Mouse (Mus musculus) midbrain, embryonic 13.5 days (tissue): Measurements from ENCODE around the gene Pik3c2b. TPM values are rescaled to one million over a fixed set of nuclear protein-coding genes. Genes with fewer than 3 reads are reported as not detected.

ENCODE experiments used
- ATAC-seq: fragments of 200-750 bp; cut with Nextera tagmentation; 2 replicates; pipeline ENCODE4 v1.8.0; 2017; ENCODE audit warnings: mild to moderate bottlenecking, moderate TSS enrichment, moderate library complexity
- H3K27ac ChIP-seq: fragments of 300-500 bp; sonication (generic); 2 replicates; pipeline ENCODE4 v1.5.1; 2015; ENCODE audit warnings: inconsistent platforms, mild to moderate bottlenecking, moderate library complexity
- H3K27me3 ChIP-seq: fragments of 300-500 bp; sonication (generic); 2 replicates; pipeline ENCODE4 v1.6.1; 2015; ENCODE audit warnings: mild to moderate bottlenecking, inconsistent platforms
- H3K36me3 ChIP-seq: fragments of 300-500 bp; sonication (generic); 2 replicates; pipeline ENCODE4 v1.6.1; 2015; ENCODE audit warnings: mild to moderate bottlenecking, inconsistent platforms
- H3K4me1 ChIP-seq: fragments of 300-500 bp; sonication (generic); replicated peaks from 2 replicates; pipeline ENCODE4 v1.6.1; 2015; ENCODE audit warnings: inconsistent platforms
- H3K4me2 ChIP-seq: fragments of 300-500 bp; sonication (generic); replicated peaks from 2 replicates; pipeline ENCODE4 v1.6.1; 2015; ENCODE audit warnings: moderate library complexity, mild to moderate bottlenecking, inconsistent platforms
- H3K4me3 ChIP-seq: fragments of 300-500 bp; sonication (generic); replicated peaks from 2 replicates; pipeline ENCODE4 v1.5.1; 2015; ENCODE audit warnings: mild to moderate bottlenecking, inconsistent platforms
- H3K9ac ChIP-seq: fragments of 300-500 bp; sonication (generic); replicated peaks from 2 replicates; pipeline ENCODE4 v1.6.1; 2015; ENCODE audit warnings: mild to moderate bottlenecking, inconsistent platforms
- H3K9me3 ChIP-seq: fragments of 300-500 bp; sonication (generic); 2 replicates; pipeline ENCODE4 v1.6.1; 2016; ENCODE audit warnings: mild to moderate bottlenecking, inconsistent platforms
- WGBS: fragments of 180-500 bp; shearing (Covaris S2); methylation state at CpG from one replicate; pipeline ENCODE4 v1.1.7; 2015; 5-methylcytosine and 5-hydroxymethylcytosine counted together
- polyA plus RNA-seq: library from polyadenylated mRNA; unstranded; fragments of >200 nt; fragmentation: Nextera tagmentation; extraction: Ambion mirVana; gene quantifications from 2 replicates; pipeline ENCODE4 v1.2.1, GENCODE M21; 2015

Pik3c2b gene
- 14.6 and 17.0 TPM in 2 replicates for polyA plus RNA-seq

GRCm38 (mm10) chr1:133045011-133045860 is at the start of gene Pik3c2b:
Pik3c2b (plus strand) TSS chr1:133045667.
- peak within 1 kb of the TSS; percentile 84 for H3K4me2 ChIP-seq
- H3K4me1 ChIP-seq = peaks cover 45% of the 10 kb centered on the region
- H3K27ac ChIP-seq = peak within 1 kb of the TSS; percentile 98
- 3% methylated on average over 15 of the region's 15 CpGs for WGBS
- no peaks in the 10 kb centered on the region for H3K9me3 ChIP-seq
- ATAC-seq = peak; percentile 15; the same call in 1 of the 2 replicates
- peak within 1 kb of the TSS; percentile 98 for H3K9ac ChIP-seq
- H3K36me3 ChIP-seq = no peaks in the 10 kb centered on the region
- no peaks in the 10 kb centered on the region for H3K27me3 ChIP-seq
- peak within 1 kb of the TSS; percentile 84 for H3K4me3 ChIP-seq

GRCm38 (mm10) chr1:133000347-133000746 is 45.1 kb upstream of the Pik3c2b start:
- 95% methylated on average over 6 of the region's 6 CpGs for WGBS
- Histone ChIP-seq H3K27ac (no peak overlapping the region), H3K36me3 (peaks cover 83% of the 10 kb centered on the region), H3K27me3 (no peaks in the 10 kb centered on the region), H3K4me2 (no peak overlapping the region), H3K9me3 (no peaks in the 10 kb centered on the region), H3K4me3 (no peak overlapping the region), H3K9ac (no peak overlapping the region), H3K4me1 (no peaks in the 10 kb centered on the region)
- no peak for ATAC-seq

- Histone ChIP-seq H3K9me3 (no peaks in the 10 kb centered on the region), H3K4me2 (no peak overlapping the region), H3K36me3 (peaks cover 56% of the 10 kb centered on the region), H3K4me1 (no peaks in the 10 kb centered on the region), H3K27ac (no peak overlapping the region), H3K9ac (no peak overlapping the region), H3K27me3 (no peaks in the 10 kb centered on the region), H3K4me3 (no peak overlapping the region)
- WGBS = 90% methylated on average over 3 of the region's 3 CpGs
- no peak for ATAC-seq
Measured at GRCm38 (mm10) chr1:133006571-133006970, 38.9 kb upstream of the Pik3c2b start.

- peaks cover 60% of the 10 kb centered on the region for H3K36me3 ChIP-seq
- no peaks in the 10 kb centered on the region for H3K27me3 ChIP-seq
- H3K9ac ChIP-seq = no peak overlapping the region
- H3K4me1 ChIP-seq = no peaks in the 10 kb centered on the region
- no peak overlapping the region for H3K4me2 ChIP-seq
- WGBS = 89% methylated on average over 12 of the region's 13 CpGs
- no peaks in the 10 kb centered on the region for H3K9me3 ChIP-seq
- no peak overlapping the region for H3K27ac ChIP-seq
- no peak overlapping the region for H3K4me3 ChIP-seq
- no peak for ATAC-seq
Measured at GRCm38 (mm10) chr1:133011955-133012841, 33.3 kb upstream of the Pik3c2b start.

- ATAC-seq = no peak
- no peaks in the 10 kb centered on the region for H3K9me3 ChIP-seq
- no peaks in the 10 kb centered on the region for H3K27me3 ChIP-seq
- H3K36me3 ChIP-seq = peaks cover 63% of the 10 kb centered on the region
- H3K4me2 ChIP-seq = no peak overlapping the region
- H3K27ac ChIP-seq = no peak overlapping the region
- no peak overlapping the region for H3K9ac ChIP-seq
- H3K4me3 ChIP-seq = no peak overlapping the region
- no peaks in the 10 kb centered on the region for H3K4me1 ChIP-seq
Measured at GRCm38 (mm10) chr1:133013331-133013730, 32.1 kb upstream of the Pik3c2b start.

GRCm38 (mm10) chr1:133014196-133014595 is 31.3 kb upstream of the Pik3c2b start:
- H3K9me3 ChIP-seq = no peaks in the 10 kb centered on the region
- H3K9ac ChIP-seq = no peak overlapping the region
- H3K4me3 ChIP-seq = no peak overlapping the region
- no peak overlapping the region for H3K27ac ChIP-seq
- ATAC-seq = no peak
- WGBS = 85% methylated on average over 1 of the region's 1 CpGs
- peaks cover 67% of the 10 kb centered on the region for H3K36me3 ChIP-seq
- H3K27me3 ChIP-seq = no peaks in the 10 kb centered on the region
- H3K4me2 ChIP-seq = no peak overlapping the region
- no peaks in the 10 kb centered on the region for H3K4me1 ChIP-seq

- no peak overlapping the region for H3K27ac ChIP-seq
- 0 out of 2 replicates have a peak, but pooled peaks cover 5% of the 10 kb centered on the region for H3K4me1 ChIP-seq
- no peak overlapping the region for H3K4me3 ChIP-seq
- H3K27me3 ChIP-seq = no peaks in the 10 kb centered on the region
- 96% methylated on average over 9 of the region's 9 CpGs for WGBS
- no peaks in the 10 kb centered on the region for H3K9me3 ChIP-seq
- H3K4me2 ChIP-seq = no peak overlapping the region
- H3K9ac ChIP-seq = no peak overlapping the region
- no peak for ATAC-seq
- peaks cover 54% of the 10 kb centered on the region for H3K36me3 ChIP-seq
Measured at GRCm38 (mm10) chr1:133016775-133017428, 28.6 kb upstream of the Pik3c2b start.

GRCm38 (mm10) chr1:133018580-133018979 is 26.9 kb upstream of the Pik3c2b start:
- no peak for ATAC-seq

GRCm38 (mm10) chr1:133019312-133019711 is 26.2 kb upstream of the Pik3c2b start:
- Histone ChIP-seq H3K9me3 (no peaks in the 10 kb centered on the region), H3K27ac (no peak overlapping the region), H3K27me3 (no peaks in the 10 kb centered on the region), H3K4me3 (no peak overlapping the region), H3K9ac (no peak overlapping the region), H3K4me2 (no peak overlapping the region), H3K36me3 (peaks cover 36% of the 10 kb centered on the region), H3K4me1 (peaks cover 12% of the 10 kb centered on the region)
- no peak for ATAC-seq

More at GRCm38 (mm10) chr1:133018580-133018979, 26.9 kb upstream of the Pik3c2b start:
- Histone ChIP-seq H3K4me2 (no peak overlapping the region), H3K27ac (no peak overlapping the region), H3K27me3 (no peaks in the 10 kb centered on the region), H3K4me3 (no peak overlapping the region), H3K36me3 (peaks cover 43% of the 10 kb centered on the region), H3K9me3 (no peaks in the 10 kb centered on the region), H3K4me1 (0 out of 2 replicates have a peak, but pooled peaks cover 5% of the 10 kb centered on the region), H3K9ac (no peak overlapping the region)
- 93% methylated on average over 2 of the region's 2 CpGs for WGBS

- whole genome bisulfite sequencing = 59% methylated on average over 3 of the region's 3 CpGs
Measured at GRCm38 (mm10) chr1:133020137-133020894, 25.2 kb upstream of the Pik3c2b start.

GRCm38 (mm10) chr1:133021391-133021790 is 24.1 kb upstream of the Pik3c2b start:
- Histone ChIP-seq H3K4me1 (peaks cover 14% of the 10 kb centered on the region), H3K27me3 (no peaks in the 10 kb centered on the region), H3K4me3 (no peak overlapping the region), H3K4me2 (no peak overlapping the region), H3K27ac (no peak overlapping the region), H3K9me3 (no peaks in the 10 kb centered on the region), H3K36me3 (peaks cover 19% of the 10 kb centered on the region), H3K9ac (no peak overlapping the region)
- 98% methylated on average over 7 of the region's 7 CpGs for WGBS
- ATAC-seq = no peak

More at GRCm38 (mm10) chr1:133020137-133020894, 25.2 kb upstream of the Pik3c2b start:
- Histone ChIP-seq H3K4me2 (no peak overlapping the region), H3K27me3 (no peaks in the 10 kb centered on the region), H3K36me3 (peaks cover 27% of the 10 kb centered on the region), H3K9ac (no peak overlapping the region), H3K27ac (no peak overlapping the region; the same call in 1 of the 2 replicates), H3K4me3 (no peak overlapping the region), H3K4me1 (peaks cover 14% of the 10 kb centered on the region), H3K9me3 (no peaks in the 10 kb centered on the region)
- ATAC-seq = no peak
